Mouse (Mus musculus): Measurements from ENCODE around the gene Zc3h12c. TPM values are rescaled to one million over a fixed set of nuclear protein-coding genes. Genes with fewer than 3 reads are reported as not detected.
A peak's percentile ranks its signal among the peaks of the same experiment; 100 is the strongest.

The Zc3h12c gene
- 9.3 TPM for polyA plus RNA-seq (2021)

DNA sequence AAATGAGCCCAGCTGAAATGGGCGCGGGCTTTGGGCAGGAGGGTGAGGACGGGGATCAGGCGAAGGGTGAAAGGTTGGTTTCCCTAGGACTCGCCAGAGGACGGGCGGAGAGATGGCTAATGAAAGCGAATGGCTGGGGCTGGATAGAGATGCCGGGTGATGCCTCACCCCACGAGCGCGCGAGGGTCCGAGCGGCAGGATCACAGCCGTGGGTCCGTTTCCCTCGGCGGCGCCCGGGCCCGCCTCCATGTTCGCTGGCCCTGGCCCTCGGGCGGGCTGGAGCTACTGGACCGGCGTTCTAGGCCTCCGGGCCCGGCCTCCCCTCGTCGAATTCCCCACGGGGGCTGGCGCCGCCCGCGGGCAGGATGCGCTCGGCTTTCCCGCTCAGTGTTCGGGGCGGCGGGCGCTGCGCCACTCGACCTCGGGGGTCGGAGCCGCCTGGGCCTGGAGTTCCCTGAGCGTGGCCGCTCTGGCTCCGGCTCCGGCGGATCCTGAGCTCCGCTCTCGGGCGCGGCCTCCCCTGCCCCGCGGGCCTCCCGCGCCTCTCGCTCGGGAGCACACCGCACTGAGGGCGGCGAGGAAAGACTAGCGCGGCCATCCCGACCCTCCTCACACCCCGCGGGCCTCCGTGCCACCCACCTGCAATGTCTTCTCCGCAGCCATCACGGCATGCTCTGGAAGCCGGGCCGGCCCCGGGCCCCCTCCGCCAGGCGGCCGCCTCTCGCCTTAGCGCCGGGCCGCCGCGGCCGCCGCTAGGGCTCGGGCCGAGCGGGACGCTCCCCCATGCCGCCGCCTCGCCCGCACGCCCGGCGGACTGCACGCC, at the start of gene Zc3h12c:
TSS of gene Zc3h12c (minus strand) at position 710 of the 823 bp plus-strand sequence.
- ATAC-seq (peak; percentile 61), DNase-seq (ENCODE audit: low read depth, low spot score) (no peak)
- ChIA-PET CTCF (interaction anchor here (1.3 kb wide), 1 partner anchor 59 kb away, joined by 3 read pairs; no protein-coding TSS in a partner anchor), POLR2A (no interaction called here)
- no peak for TF ChIP-seq CTCF (IDR thresholded peaks at IDR 0.05)
- no peaks in the 10 kb centered on the region for H3K27me3 ChIP-seq
- in situ Hi-C loops (cut with MboI; ENCODE audit: low pct_unique_long_range_greater_than_20kb), result loop anchor here (5.0 kb wide), 1 partner anchor 119 kb away; no protein-coding TSS in a partner anchor

DNA sequence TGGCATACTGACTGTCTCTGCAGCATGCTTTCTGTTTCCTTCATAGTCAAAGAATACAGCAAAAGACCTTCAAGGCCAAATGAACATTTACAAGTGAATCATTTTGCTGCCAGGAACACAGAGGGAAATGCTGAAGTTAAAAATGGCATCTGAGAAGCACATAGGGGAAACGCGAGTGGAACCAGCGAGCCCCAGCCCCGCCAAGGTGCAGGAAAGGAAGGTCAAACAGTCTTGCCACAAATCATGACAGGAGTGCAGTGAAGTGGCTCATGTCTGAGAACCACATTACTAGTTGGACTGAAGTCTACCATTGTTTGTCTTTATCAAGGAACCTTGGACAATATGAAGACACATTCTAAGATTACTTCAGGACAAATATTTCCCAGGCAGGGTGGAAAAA, 49.3 kb upstream of the Zc3h12c start:
- TF ChIP-seq CTCF (IDR thresholded peaks at IDR 0.05), result no peak
- ChIA-PET CTCF (interaction anchor here (1.7 kb wide), 1 partner anchor 9 kb away, joined by 5 read pairs; no protein-coding TSS in a partner anchor), POLR2A (no interaction called here)
- ATAC-seq (no peak), DNase-seq (ENCODE audit: low read depth, low spot score) (no peak)
- in situ Hi-C loops (cut with MboI; ENCODE audit: low pct_unique_long_range_greater_than_20kb), result no loop called here
- no peaks in the 10 kb centered on the region for H3K27me3 ChIP-seq

GRCm38 (mm10) chr9:52215291-52215690, 46.9 kb upstream of the Zc3h12c start:
- in situ Hi-C loops (cut with MboI; ENCODE audit: low pct_unique_long_range_greater_than_20kb), result no loop called here
- H3K27me3 ChIP-seq, result peaks cover 3% of the 10 kb centered on the region
- DNase-seq (ENCODE audit: low read depth, low spot score) (no peak), ATAC-seq (no peak)
- POLR2A ChIA-PET, result no interaction called here
- CTCF ChIA-PET, result interaction anchor here (1.4 kb wide), 1 partner anchor 10 kb away, joined by 5 read pairs; no protein-coding TSS in a partner anchor
- TF ChIP-seq CTCF (IDR thresholded peaks at IDR 0.05), result no peak

- TF ChIP-seq CTCF (IDR thresholded peaks at IDR 0.05), result no peak
- ATAC-seq (no peak), DNase-seq (ENCODE audit: low read depth, low spot score) (no peak)
- ChIA-PET CTCF (no interaction called here), POLR2A (no interaction called here)
- peaks cover 4% of the 10 kb centered on the region for H3K27me3 ChIP-seq
- in situ Hi-C loops (cut with MboI; ENCODE audit: low pct_unique_long_range_greater_than_20kb), result no loop called here
Measured at GRCm38 (mm10) chr9:52212416-52212815, 44.0 kb upstream of the Zc3h12c start.

DNA sequence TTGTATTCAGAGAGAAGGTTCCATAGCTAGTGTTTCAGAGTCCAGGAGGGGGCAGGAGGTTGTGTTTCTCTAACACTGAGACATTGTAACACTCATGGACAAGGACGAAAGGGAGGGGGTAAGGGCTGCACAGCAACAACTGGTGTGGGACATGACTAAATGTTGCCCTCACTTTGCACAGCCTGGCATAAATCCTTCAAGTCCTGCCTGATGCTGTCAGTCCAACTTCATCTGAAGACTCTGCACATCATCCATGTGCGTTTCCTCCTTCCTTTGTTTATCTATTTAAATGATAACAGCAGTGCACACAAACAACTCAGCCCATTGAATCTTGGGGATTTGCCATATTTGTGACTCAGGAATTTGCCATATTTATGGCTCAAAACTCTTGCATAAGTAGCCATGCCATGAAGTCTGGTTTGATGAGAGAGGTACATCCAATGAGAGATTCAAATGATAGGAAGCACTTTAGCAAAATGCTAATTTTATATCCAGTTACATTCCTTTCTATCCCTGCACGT, 40.2 kb upstream of the Zc3h12c start:
- CTCF ChIA-PET, result no interaction called here
- no peak for DNase-seq (ENCODE audit: low read depth, low spot score)
- ATAC-seq, result no peak
- peaks cover 7% of the 10 kb centered on the region for H3K27me3 ChIP-seq
- in situ Hi-C loops (cut with MboI; ENCODE audit: low pct_unique_long_range_greater_than_20kb), result no loop called here
- POLR2A ChIA-PET, result no interaction called here
- TF ChIP-seq CTCF (IDR thresholded peaks at IDR 0.05), result no peak

DNA sequence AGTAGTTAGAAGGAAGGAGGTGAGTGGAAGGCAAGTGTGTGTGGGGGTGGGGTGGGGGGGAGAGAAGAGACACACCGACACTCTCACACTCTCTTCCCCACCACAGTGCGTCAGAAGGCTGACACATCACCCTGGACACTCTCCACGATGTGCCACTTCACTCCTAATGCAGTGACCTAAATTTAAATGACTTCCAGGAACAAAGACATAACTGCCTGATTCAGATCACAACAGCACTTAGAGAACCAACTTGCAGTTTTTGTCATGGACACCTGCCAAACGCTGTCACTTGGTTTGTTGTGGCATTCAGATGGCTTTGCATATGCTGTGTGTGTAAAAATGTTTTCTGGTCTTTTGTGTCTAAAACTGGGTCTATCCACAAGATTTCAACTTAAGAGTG, 34.8 kb upstream of the Zc3h12c start:
- DNase-seq (ENCODE audit: low read depth, low spot score), result no peak
- POLR2A ChIA-PET, result no interaction called here
- in situ Hi-C loops (cut with MboI; ENCODE audit: low pct_unique_long_range_greater_than_20kb), result no loop called here

DNA sequence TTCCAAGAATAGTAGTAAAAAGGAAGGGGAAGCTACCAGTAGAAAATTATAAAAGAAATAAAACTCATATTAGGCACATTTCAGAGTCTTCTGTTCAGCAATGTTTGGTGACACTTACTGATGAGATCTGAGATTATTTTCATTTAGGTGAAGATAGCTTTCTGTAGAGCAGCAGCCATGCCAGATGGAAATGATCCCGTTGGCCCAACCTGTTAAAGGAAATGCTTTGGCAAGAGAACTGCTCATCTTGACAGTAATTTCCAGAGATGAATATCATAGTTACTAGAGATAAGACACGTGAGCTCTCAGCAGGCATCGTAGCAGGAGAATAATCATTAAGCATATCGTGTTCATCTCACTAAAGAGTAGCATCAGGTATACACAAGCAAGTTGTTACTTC, 31.9 kb upstream of the Zc3h12c start:
- no peak for TF ChIP-seq CTCF (IDR thresholded peaks at IDR 0.05)
- ChIA-PET CTCF (no interaction called here), POLR2A (no interaction called here)
- DNase-seq (ENCODE audit: low read depth, low spot score) (no peak), ATAC-seq (no peak)
- peaks cover 4% of the 10 kb centered on the region for H3K27me3 ChIP-seq
- in situ Hi-C loops (cut with MboI; ENCODE audit: low pct_unique_long_range_greater_than_20kb), result no loop called here

More for the DNA sequence above, 34.8 kb upstream of the Zc3h12c start:
- ATAC-seq, result no peak
- CTCF ChIA-PET, result no interaction called here
- no peak for TF ChIP-seq CTCF (IDR thresholded peaks at IDR 0.05)
- H3K27me3 ChIP-seq, result peaks cover 4% of the 10 kb centered on the region

DNA sequence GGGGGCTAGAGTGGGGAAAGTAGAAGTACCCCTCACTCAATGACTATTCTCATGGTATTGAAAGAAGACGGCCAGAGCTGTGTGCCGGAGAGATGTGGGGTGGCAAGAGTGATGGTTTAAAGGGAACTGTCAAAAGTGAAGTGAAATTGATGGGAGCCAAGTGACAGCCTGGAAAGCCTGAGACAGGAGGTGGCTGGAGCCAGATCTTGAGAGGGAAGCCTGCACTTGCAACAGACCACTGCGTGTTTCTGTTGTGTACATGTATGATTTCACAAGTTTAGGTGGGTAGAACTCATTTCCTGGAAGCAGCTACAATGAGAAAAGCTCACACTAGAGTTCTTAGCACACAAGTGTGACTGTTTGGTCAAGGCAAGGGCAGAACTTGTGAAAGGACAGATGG, 27.5 kb upstream of the Zc3h12c start:
- ChIA-PET CTCF (no interaction called here), POLR2A (interaction anchor here (0.6 kb wide), 1 partner anchor 302 kb away, joined by 3 read pairs; no protein-coding TSS in a partner anchor)
- in situ Hi-C loops (cut with MboI; ENCODE audit: low pct_unique_long_range_greater_than_20kb), result no loop called here
- no peak for DNase-seq (ENCODE audit: low read depth, low spot score)
- no peaks in the 10 kb centered on the region for H3K27me3 ChIP-seq
- ATAC-seq, result no peak
- no peak for TF ChIP-seq CTCF (IDR thresholded peaks at IDR 0.05)

DNA sequence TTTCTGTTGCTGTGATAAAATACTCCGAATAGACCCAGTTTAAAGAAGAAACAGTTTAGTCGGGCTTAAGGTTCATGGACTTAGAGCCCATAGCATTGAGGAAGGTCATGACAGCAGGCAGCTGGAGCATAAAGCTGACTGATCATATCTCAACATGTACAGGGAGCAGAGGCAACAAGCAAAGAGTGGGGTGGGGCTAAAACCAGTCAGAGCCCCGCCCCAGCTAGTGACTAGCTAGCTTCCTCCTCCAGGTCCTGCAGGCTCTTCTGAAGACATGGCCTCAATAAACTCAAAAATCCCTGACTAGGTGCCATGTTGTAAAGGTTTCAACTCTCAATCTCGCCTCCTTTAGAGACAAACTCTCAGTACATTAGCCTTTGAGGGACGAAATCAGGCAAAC, 25.5 kb upstream of the Zc3h12c start:
- in situ Hi-C loops (cut with MboI; ENCODE audit: low pct_unique_long_range_greater_than_20kb), result no loop called here
- ChIA-PET POLR2A (no interaction called here), CTCF (no interaction called here)
- TF ChIP-seq CTCF (IDR thresholded peaks at IDR 0.05), result no peak
- no peak for ATAC-seq
- no peaks in the 10 kb centered on the region for H3K27me3 ChIP-seq
- no peak for DNase-seq (ENCODE audit: low read depth, low spot score)

DNA sequence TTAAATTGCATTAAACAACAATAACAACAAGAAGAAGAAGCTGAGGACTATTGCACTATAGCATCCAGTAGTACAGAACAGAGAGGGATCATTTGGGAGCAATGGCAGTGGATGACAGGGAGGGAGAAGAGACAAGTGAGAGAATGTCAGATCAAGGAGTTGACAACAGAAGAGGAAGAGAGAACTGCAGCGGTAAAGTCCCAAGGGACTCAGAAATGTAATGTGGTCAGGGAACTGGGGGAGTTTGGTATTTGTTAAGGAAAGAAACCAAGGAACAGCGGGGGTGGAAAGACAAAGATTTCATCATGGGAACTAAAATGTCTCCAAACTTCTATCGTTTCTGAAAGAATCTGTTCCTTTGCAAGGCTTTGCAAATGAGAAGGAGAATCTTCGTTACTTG, 22.5 kb upstream of the Zc3h12c start:
- ATAC-seq (no peak), DNase-seq (ENCODE audit: low read depth, low spot score) (no peak)
- ChIA-PET POLR2A (no interaction called here), CTCF (no interaction called here)
- no peak for TF ChIP-seq CTCF (IDR thresholded peaks at IDR 0.05)
- H3K27me3 ChIP-seq, result no peaks in the 10 kb centered on the region
- in situ Hi-C loops (cut with MboI; ENCODE audit: low pct_unique_long_range_greater_than_20kb), result no loop called here

GRCm38 (mm10) chr9:52188106-52188505, 19.7 kb upstream of the Zc3h12c start:
- TF ChIP-seq CTCF (IDR thresholded peaks at IDR 0.05), result no peak
- H3K27me3 ChIP-seq, result no peaks in the 10 kb centered on the region
- DNase-seq (ENCODE audit: low read depth, low spot score) (no peak), ATAC-seq (no peak)
- ChIA-PET CTCF (no interaction called here), POLR2A (no interaction called here)
- in situ Hi-C loops (cut with MboI; ENCODE audit: low pct_unique_long_range_greater_than_20kb), result no loop called here

Data from Patski (cell line).